Mouse (Mus musculus) C2C12 (cell line): Measurements from ENCODE around the gene Pip5k1c.

Experiments used
- CEBPB ChIP-seq: IDR thresholded peaks from one replicate; pipeline ENCODE4 v1.6.1; 2011; ENCODE audit warnings: low read depth, mild to moderate bottlenecking, control low read depth, moderate library complexity
- CTCF ChIP-seq: IDR thresholded peaks from one replicate; pipeline ENCODE4 v1.5.1; 2011; ENCODE audit not compliant: control insufficient read depth, insufficient read depth, insufficient read length
- FOSL1 ChIP-seq: IDR thresholded peaks from one replicate; pipeline ENCODE4 v1.8.0; 2011; ENCODE audit warnings: mild to moderate bottlenecking, low read length; ENCODE audit not compliant: poor library complexity, insufficient read depth, severe bottlenecking
- MAX ChIP-seq: IDR thresholded peaks from one replicate; pipeline ENCODE4 v1.6.1; 2011; ENCODE audit warnings: mild to moderate bottlenecking, control low read depth
- MYOD1 ChIP-seq: IDR thresholded peaks from one replicate; pipeline ENCODE4 v1.6.1; 2011; ENCODE audit warnings: low read depth; ENCODE audit not compliant: control insufficient read depth, insufficient read length
- MYOG ChIP-seq: IDR thresholded peaks from one replicate; pipeline ENCODE4 v1.6.1; 2011; ENCODE audit not compliant: control insufficient read depth, insufficient read length; ENCODE audit errors: extremely low read depth
- USF1 ChIP-seq: IDR thresholded peaks from one replicate; pipeline ENCODE4 v1.6.1; 2011; ENCODE audit warnings: low read depth, mild to moderate bottlenecking, control low read depth, moderate library complexity

- TF ChIP-seq CTCF (no peak), MYOD1 (no peak), MAX (no peak), FOSL1 (no peak), MYOG (no peak), CEBPB (no peak), USF1 (no peak)
Observed at GRCm38 (mm10) chr10:81364666-81365065, 71.9 kb downstream of the Pip5k1c start.
